Mouse (Mus musculus): Measurements from ENCODE around the gene Pde9a.

GRCm38 (mm10) chr17:31370931-31371330 is 15.1 kb upstream of the Pde9a start:
- TF ChIP-seq CTCF (conservative IDR thresholded peaks at IDR 0.05; ENCODE audit: low read length) (no peak), POU5F1 (IDR thresholded peaks at IDR 0.05; ENCODE audit: borderline replicate concordance, low read length) (no peak), NANOG (IDR thresholded peaks at IDR 0.05; ENCODE audit: borderline replicate concordance, low read length) (no peak)

Measured in E14TG2a.4 (cell line).